Mouse (Mus musculus): ENCODE measurements around the gene Prkch. TPM values are rescaled to one million over a fixed set of nuclear protein-coding genes. Genes with fewer than 3 reads are reported as not detected.

The Prkch gene
- polyA plus RNA-seq, 1 experiment from 2014 or later = 11.2 TPM

DNA sequence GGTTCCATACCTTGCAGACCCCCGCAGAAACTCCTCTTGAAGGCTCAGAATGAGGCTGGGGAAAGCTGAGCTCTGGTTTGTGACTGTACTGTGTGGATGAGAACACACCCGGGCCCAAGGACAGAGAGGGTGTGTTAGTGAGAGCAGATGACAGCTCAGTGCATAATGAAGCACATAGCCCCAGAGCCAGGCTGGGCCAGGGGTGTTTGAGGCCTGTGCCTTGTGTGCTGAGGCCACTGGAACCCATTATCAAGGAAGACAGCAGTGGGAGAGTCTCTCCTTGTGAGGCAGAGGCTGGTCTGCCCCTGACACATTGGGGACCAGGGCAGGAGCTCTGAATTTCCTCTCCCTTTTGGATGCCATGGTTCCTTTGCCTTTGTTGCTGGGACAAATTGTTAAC, 231.3 kb downstream of the Prkch start:
- Histone ChIP-seq H3K27ac (no peak overlapping the region), H3K4me2 (ENCODE audit: low read length) (no peak overlapping the region), H3K4me3 (replicated peaks; ENCODE audit: low read depth, low read length) (no peak overlapping the region), H3K27me3 (ENCODE audit: insufficient read depth, low read length) (no peaks in the 10 kb centered on the region), H3K9me3 (replicated peaks; ENCODE audit: low read length) (no peaks in the 10 kb centered on the region), H3K4me1 (replicated peaks; ENCODE audit: insufficient read depth, low read length) (peaks cover 12% of the 10 kb centered on the region), H3K9ac (ENCODE audit: low read depth, low read length) (no peak overlapping the region), H3K36me3 (ENCODE audit: insufficient read depth, low read length) (no peaks in the 10 kb centered on the region)
- no peak for TF ChIP-seq CTCF (IDR thresholded peaks at IDR 0.05; ENCODE audit: low read depth)
- ATAC-seq (replicated peaks; ENCODE audit: low FRiP score, low read depth) (no peak), DNase-seq (ENCODE audit: low spot score) (no peak)
- WGBS = 74% methylated on average over 2 of the region's 2 CpGs

GRCm38 (mm10) chr12:73816866-73817265, 232.3 kb downstream of the Prkch start:
- ATAC-seq (replicated peaks; ENCODE audit: low FRiP score, low read depth) = no peak

DNA sequence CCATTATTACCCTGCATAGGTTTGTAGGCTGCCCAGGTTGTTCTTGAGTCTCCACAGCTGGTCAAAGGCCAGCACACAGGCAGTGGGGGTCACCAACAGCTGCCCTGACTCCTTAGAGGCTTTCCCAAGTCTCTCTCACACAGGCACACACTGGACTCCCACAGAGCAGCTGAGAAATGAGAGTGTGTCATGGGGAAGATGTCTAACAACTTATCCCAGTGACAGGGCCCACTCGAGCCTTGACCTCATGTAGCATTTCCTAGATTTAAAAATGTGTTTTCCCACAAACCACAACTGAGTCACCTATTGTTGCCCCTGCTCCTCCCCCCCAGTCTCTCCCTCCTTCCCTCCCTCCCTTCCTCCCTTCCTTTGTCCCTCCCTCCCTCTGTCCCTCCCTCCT, 234.2 kb downstream of the Prkch start:
- Histone ChIP-seq H3K9me3 (replicated peaks; ENCODE audit: low read length) (no peaks in the 10 kb centered on the region), H3K4me3 (replicated peaks; ENCODE audit: low read depth, low read length) (no peak overlapping the region), H3K27ac (no peak overlapping the region), H3K4me2 (ENCODE audit: low read length) (no peak overlapping the region), H3K9ac (ENCODE audit: low read depth, low read length) (no peak overlapping the region), H3K27me3 (ENCODE audit: insufficient read depth, low read length) (no peaks in the 10 kb centered on the region), H3K4me1 (replicated peaks; ENCODE audit: insufficient read depth, low read length) (no peaks in the 10 kb centered on the region), H3K36me3 (ENCODE audit: insufficient read depth, low read length) (no peaks in the 10 kb centered on the region)
- WGBS = 26% methylated on average over 1 of the region's 1 CpGs
- no peak for TF ChIP-seq CTCF (IDR thresholded peaks at IDR 0.05; ENCODE audit: low read depth)
- no peak for DNase-seq (ENCODE audit: low spot score)
- no peak for ATAC-seq (replicated peaks; ENCODE audit: low FRiP score, low read depth)

More at GRCm38 (mm10) chr12:73816866-73817265, 232.3 kb downstream of the Prkch start:
- Histone ChIP-seq H3K9me3 (replicated peaks; ENCODE audit: low read length) (no peaks in the 10 kb centered on the region), H3K4me2 (ENCODE audit: low read length) (no peak overlapping the region), H3K4me3 (replicated peaks; ENCODE audit: low read depth, low read length) (no peak overlapping the region), H3K27ac (no peak overlapping the region), H3K36me3 (ENCODE audit: insufficient read depth, low read length) (no peaks in the 10 kb centered on the region), H3K27me3 (ENCODE audit: insufficient read depth, low read length) (no peaks in the 10 kb centered on the region), H3K9ac (ENCODE audit: low read depth, low read length) (no peak overlapping the region), H3K4me1 (replicated peaks; ENCODE audit: insufficient read depth, low read length) (peaks cover 12% of the 10 kb centered on the region)
- no peak for TF ChIP-seq CTCF (IDR thresholded peaks at IDR 0.05; ENCODE audit: low read depth)
- DNase-seq (ENCODE audit: low spot score) = no peak
- WGBS = 78% methylated on average over 1 of the region's 1 CpGs

- no peaks in the 10 kb centered on the region for H3K36me3 ChIP-seq (ENCODE audit: insufficient read depth, low read length)
- ATAC-seq (replicated peaks; ENCODE audit: low FRiP score, low read depth) (no peak), DNase-seq (ENCODE audit: low spot score) (peak; percentile 14)
- H3K4me3 ChIP-seq (replicated peaks; ENCODE audit: low read depth, low read length) = no peak overlapping the region
- no peaks in the 10 kb centered on the region for H3K9me3 ChIP-seq (replicated peaks; ENCODE audit: low read length)
- 42% methylated on average over 4 of the region's 4 CpGs for WGBS
- no peak for TF ChIP-seq CTCF (IDR thresholded peaks at IDR 0.05; ENCODE audit: low read depth)
- H3K27ac ChIP-seq = no peak overlapping the region
- H3K4me2 ChIP-seq (ENCODE audit: low read length) = no peak overlapping the region
- no peak overlapping the region for H3K9ac ChIP-seq (ENCODE audit: low read depth, low read length)
- no peaks in the 10 kb centered on the region for H3K27me3 ChIP-seq (ENCODE audit: insufficient read depth, low read length)
- no peaks in the 10 kb centered on the region for H3K4me1 ChIP-seq (replicated peaks; ENCODE audit: insufficient read depth, low read length)
These were observed 236.6 kb downstream of the Prkch start for GRCm38 (mm10) chr12:73821176-73821575.

- Histone ChIP-seq H3K4me3 (replicated peaks; ENCODE audit: low read depth, low read length) (no peak overlapping the region), H3K4me1 (replicated peaks; ENCODE audit: insufficient read depth, low read length) (no peaks in the 10 kb centered on the region), H3K27ac (no peak overlapping the region), H3K36me3 (ENCODE audit: insufficient read depth, low read length) (no peaks in the 10 kb centered on the region), H3K4me2 (ENCODE audit: low read length) (no peak overlapping the region), H3K9ac (ENCODE audit: low read depth, low read length) (no peak overlapping the region), H3K9me3 (replicated peaks; ENCODE audit: low read length) (no peaks in the 10 kb centered on the region), H3K27me3 (ENCODE audit: insufficient read depth, low read length) (no peaks in the 10 kb centered on the region)
- ATAC-seq (replicated peaks; ENCODE audit: low FRiP score, low read depth) (no peak), DNase-seq (ENCODE audit: low spot score) (no peak)
- WGBS = 82% methylated on average over 12 of the region's 12 CpGs
- TF ChIP-seq CTCF (IDR thresholded peaks at IDR 0.05; ENCODE audit: low read depth) = no peak
These were observed 237.7 kb downstream of the Prkch start for GRCm38 (mm10) chr12:73822331-73822730.

DNA sequence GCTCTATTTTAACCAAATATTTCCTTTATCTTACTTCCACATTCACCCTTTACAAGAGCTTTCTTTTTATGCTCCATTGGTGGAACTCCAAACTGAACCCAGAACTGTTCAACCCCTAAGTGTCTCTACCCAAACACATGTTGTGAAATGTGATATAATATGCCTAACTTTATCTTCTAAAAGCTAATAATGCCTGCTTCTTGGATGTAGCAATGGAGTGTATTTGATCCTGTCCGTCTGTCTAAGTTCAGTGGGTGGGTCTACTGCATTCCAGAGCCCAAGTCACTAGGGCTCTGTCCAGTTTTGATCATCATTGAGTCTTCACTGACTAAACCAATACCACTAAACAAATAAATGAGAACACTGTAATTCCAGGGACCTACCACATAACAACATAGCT, 240.2 kb downstream of the Prkch start:
- ATAC-seq (replicated peaks; ENCODE audit: low FRiP score, low read depth) (no peak), DNase-seq (ENCODE audit: low spot score) (no peak)
- WGBS = 89% methylated on average over 1 of the region's 1 CpGs
- no peaks in the 10 kb centered on the region for H3K36me3 ChIP-seq (ENCODE audit: insufficient read depth, low read length)
- H3K27me3 ChIP-seq (ENCODE audit: insufficient read depth, low read length) = no peaks in the 10 kb centered on the region
- no peak overlapping the region for H3K4me2 ChIP-seq (ENCODE audit: low read length)
- H3K4me1 ChIP-seq (replicated peaks; ENCODE audit: insufficient read depth, low read length) = no peaks in the 10 kb centered on the region
- H3K9me3 ChIP-seq (replicated peaks; ENCODE audit: low read length) = no peaks in the 10 kb centered on the region
- no peak overlapping the region for H3K27ac ChIP-seq
- H3K4me3 ChIP-seq (replicated peaks; ENCODE audit: low read depth, low read length) = no peak overlapping the region
- H3K9ac ChIP-seq (ENCODE audit: low read depth, low read length) = no peak overlapping the region
- no peak for TF ChIP-seq CTCF (IDR thresholded peaks at IDR 0.05; ENCODE audit: low read depth)

Other genes with a start within 250 kb of the Prkch start
- gene Tmem30b, start 38.4 kb upstream of the Prkch start, polyA plus RNA-seq (2015; fragmentation: Nextera tagmentation; extraction: Ambion mirVana) = 31.2 and 31.9 TPM in 2 replicates

All from kidney, postnatal 0 days (tissue).